Mouse (Mus musculus): Measurements from ENCODE around the gene Cd244a. TPM values are rescaled to one million over a fixed set of nuclear protein-coding genes. Genes with fewer than 3 reads are reported as not detected.

Gene Cd244a
- polyA plus RNA-seq, 1 experiment, result not detected

DNA sequence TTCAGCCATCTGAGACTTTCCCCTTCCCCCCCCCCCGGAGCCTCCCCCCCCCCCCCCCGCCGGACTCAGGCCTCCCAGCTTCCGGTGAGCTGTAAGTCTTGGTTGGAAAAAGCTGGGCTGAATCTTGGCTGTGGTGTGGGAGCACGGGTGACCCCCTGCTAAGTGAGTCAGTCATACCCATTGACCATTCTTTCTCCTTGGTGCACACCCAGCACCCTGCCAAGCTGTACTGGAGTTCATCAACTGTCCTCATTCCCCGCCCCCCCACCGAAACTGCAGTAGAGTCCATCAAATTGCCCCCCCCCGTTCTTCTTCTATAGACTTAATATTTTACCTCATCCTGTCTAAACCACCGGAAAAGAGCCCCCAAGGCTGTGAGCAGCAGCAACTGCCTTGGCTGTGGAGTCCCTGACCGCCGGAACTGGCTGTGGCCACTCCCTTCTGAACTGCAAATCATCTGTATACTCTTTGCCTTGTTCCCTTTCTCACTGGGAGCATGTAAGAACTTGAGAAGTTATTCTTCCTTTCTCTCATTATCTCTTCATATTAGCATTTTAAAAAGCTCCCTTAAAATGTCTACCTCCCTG lies 2.7 kb downstream of the Cd244a start:
- no peak for TF ChIP-seq GATA1 (IDR thresholded peaks at IDR 0.05; ENCODE audit: low read length)

GRCm38 (mm10) chr1:171563042-171563441 lies 4.0 kb downstream of the Cd244a start:
- no peak for TF ChIP-seq GATA1 (IDR thresholded peaks at IDR 0.05; ENCODE audit: low read length)

DNA sequence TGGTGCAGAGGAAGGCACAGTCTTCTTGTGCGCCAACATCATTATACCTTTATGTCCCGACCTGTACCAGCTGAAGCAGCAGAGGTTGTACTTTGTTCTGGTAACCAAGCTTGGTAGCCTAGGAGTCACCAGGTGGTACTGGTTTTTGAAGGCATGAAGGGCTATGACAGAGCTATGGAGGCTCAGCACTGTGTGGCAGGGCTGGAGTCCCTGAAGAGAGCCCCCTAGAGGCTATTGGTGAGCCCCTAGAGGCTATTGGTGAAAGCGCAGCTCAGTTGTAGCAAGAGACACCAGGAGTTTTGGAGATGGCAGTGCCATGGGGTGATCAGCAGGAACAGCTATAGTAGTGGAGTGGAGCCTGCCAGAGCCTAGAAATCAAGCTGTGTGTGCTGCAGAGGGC lies 5.3 kb downstream of the Cd244a start:
- no peak for TF ChIP-seq GATA1 (IDR thresholded peaks at IDR 0.05; ENCODE audit: low read length)

DNA sequence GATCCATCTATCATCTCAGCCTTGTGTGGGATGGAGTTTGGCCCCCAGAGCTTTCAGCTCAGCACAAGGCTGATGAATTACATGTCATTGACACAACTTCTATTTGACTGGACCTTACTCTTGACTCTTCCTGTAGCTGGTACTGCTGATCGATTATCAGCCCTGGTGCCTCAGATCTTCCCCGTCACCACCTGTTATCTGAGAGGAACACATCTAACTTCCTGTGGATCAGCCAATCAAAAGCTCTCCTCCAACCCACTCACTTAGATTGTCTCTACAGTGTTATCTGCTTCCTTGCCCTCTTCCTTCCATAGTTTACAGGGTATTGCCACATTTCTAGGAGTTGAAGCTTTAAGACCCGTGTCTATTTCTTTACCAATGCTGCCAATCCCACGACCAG lies 6.9 kb downstream of the Cd244a start:
- no peak for TF ChIP-seq GATA1 (IDR thresholded peaks at IDR 0.05; ENCODE audit: low read length)

- no peak for TF ChIP-seq GATA1 (IDR thresholded peaks at IDR 0.05; ENCODE audit: low read length)
Observed at GRCm38 (mm10) chr1:171566777-171567176, 7.8 kb downstream of the Cd244a start.

DNA sequence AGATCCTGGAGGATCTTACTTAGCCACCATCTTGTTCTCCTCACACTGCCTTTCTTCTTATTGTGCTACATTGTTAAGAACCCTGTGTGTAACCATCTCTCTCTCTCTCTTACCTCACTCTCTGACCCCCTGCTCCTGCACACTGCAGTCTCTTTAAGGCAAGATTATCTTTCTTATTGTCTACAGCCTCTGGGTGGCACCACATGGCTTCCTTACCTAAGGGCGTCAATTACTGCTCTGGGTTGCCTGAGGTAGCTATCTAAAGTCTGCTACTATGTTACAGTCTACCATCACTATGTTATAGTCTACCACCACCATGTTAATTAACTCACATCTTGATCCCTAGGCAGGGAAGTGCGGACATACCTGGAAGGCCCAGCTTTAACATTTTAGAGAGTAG lies 9.4 kb downstream of the Cd244a start:
- TF ChIP-seq GATA1 (IDR thresholded peaks at IDR 0.05; ENCODE audit: low read length), result no peak

GRCm38 (mm10) chr1:171577168-171577567 lies 18.2 kb downstream of the Cd244a start:
- no peak for TF ChIP-seq GATA1 (IDR thresholded peaks at IDR 0.05; ENCODE audit: low read length)

- no peak for TF ChIP-seq GATA1 (IDR thresholded peaks at IDR 0.05; ENCODE audit: low read length)
Observed at GRCm38 (mm10) chr1:171584584-171584983, 25.6 kb downstream of the Cd244a start.

DNA sequence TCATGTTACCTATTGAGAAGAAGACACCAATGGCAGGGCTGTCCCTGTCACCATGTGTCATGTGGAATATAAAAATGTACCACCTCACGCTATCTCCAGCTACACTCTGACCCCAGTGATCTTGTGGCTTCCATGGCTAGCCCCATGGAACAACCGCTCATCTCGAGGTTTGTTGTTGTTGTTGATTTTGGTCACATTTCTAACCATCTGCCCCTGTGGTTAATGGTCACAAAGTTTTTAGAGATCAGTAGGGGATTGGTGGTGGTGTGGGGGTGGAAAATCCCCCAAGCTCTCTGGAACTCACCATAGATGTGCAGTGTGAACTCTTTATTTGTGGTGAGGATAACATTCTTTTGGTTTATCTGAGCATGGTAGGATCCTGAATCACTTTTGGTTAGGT lies 45.7 kb downstream of the Cd244a start:
- TF ChIP-seq GATA1 (IDR thresholded peaks at IDR 0.05; ENCODE audit: low read length), result no peak

- no peak for TF ChIP-seq GATA1 (IDR thresholded peaks at IDR 0.05; ENCODE audit: low read length)
Observed at GRCm38 (mm10) chr1:171606656-171607055, 47.7 kb downstream of the Cd244a start.

DNA sequence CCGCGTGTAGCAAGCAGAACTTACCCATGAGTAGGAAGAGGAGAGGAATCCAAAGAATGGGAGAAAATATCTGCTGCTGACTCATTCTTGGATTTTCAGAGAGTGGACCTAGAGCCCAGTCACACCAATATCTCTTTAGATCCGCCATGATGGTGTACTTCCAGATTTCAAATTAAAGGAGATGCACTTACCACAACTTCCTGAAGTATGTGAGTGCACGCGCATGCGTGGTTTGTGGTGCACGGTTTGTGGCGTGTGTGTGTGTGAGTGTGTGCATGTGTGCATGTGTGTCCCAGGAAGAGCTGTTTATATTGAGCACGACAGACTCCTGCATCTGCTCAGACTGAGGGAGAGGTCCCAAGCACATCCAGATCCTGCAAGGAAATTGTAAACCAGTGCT lies 48.2 kb downstream of the Cd244a start, which contains the start of gene Ly9:
Gene Ly9 (minus strand): TSS at position 235 of the 400 bp plus-strand sequence.
- TF ChIP-seq GATA1 (IDR thresholded peaks at IDR 0.05; ENCODE audit: low read length), result no peak

GRCm38 (mm10) chr1:171610026-171610425 lies 51.0 kb downstream of the Cd244a start:
- TF ChIP-seq GATA1 (IDR thresholded peaks at IDR 0.05; ENCODE audit: low read length), result no peak

- TF ChIP-seq GATA1 (IDR thresholded peaks at IDR 0.05; ENCODE audit: low read length), result no peak
Observed at GRCm38 (mm10) chr1:171610781-171611180, 51.8 kb downstream of the Cd244a start.

DNA sequence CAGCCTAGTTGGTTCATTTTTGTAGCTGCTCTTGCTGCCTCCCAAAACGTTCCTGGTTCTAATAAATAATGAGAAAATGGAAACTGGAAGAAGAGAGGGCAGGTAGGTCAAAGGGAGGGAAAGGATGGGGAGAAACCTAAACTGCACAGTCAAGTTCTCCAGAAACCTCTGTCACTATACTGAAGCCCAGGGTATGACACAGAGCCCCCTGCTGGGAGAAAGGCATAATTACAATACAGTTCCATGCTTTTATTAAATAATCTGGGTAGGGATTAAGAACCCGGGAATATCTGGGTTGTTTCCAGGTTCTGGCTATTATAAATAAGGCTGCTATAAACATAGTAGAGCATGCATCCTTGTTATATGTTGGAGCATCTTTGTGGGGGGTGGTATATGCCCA lies 55.0 kb downstream of the Cd244a start:
- TF ChIP-seq GATA1 (IDR thresholded peaks at IDR 0.05; ENCODE audit: low read length), result no peak

DNA sequence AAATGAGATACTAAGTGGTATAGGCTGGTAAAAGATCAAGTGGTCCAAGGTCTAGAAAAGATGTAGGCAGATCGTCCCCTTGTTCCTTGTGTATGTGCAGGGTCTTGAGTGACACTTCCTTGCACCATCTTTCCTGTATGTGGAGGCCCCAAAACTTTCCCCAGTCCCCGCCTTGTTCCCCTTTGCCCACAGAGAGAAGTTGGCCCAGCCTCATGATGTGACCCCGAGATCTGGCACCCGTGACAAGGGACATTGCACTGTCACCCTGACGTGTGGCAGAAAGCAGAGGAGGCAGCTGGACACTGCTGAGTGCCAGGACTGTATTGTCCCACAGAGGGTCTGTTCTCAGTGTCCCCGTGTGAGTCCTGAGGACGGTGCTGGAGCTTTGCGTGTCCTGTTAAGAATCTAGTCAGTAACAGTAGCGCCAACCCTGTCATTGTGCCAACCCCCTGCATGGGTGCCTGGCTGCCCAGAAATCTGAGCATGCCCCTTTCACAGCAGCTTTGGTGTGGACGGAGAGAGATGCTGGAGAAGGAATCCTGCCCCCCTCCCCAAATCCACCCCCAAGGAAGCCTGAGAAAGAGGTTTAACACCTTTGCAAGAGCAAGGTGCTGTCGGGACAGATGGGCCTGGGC lies 58.0 kb downstream of the Cd244a start:
- TF ChIP-seq GATA1 (IDR thresholded peaks at IDR 0.05; ENCODE audit: low read length), result no peak

GRCm38 (mm10) chr1:171619001-171619400 lies 60.0 kb downstream of the Cd244a start:
- no peak for TF ChIP-seq GATA1 (IDR thresholded peaks at IDR 0.05; ENCODE audit: low read length)

DNA sequence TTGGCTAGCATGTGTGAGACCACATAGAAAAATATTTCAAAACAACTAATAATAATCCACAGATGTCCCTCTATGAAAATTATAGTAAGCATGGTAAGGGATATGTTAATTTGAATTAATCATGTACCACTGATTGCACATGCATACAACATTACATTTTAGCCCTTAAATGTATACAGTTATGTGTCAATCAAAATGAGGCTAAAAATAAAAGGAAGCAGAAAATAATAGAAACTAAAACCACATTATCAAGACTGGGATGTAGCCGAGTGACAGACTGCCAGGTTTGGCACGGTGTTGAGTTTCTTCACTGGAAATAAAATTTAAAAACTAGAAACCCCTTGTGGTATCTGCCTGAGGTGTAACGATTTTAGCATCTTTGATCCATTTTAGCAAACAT lies 60.7 kb downstream of the Cd244a start:
- no peak for TF ChIP-seq GATA1 (IDR thresholded peaks at IDR 0.05; ENCODE audit: low read length)

Measured in G1E-ER4 (cell line).